Mouse (Mus musculus) T-helper 2 cell (primary cell): ENCODE results near the gene Rhof.

Experiments used
- in situ Hi-C: fragments of 300-600 bp; cut with MboI, MseI; formaldehyde crosslinking; loops from one replicate; pipeline ENCODE4 v1.15.1; 2025; ENCODE audit warnings: high pct_unique_total_duplicates

Gene Rhof

DNA sequence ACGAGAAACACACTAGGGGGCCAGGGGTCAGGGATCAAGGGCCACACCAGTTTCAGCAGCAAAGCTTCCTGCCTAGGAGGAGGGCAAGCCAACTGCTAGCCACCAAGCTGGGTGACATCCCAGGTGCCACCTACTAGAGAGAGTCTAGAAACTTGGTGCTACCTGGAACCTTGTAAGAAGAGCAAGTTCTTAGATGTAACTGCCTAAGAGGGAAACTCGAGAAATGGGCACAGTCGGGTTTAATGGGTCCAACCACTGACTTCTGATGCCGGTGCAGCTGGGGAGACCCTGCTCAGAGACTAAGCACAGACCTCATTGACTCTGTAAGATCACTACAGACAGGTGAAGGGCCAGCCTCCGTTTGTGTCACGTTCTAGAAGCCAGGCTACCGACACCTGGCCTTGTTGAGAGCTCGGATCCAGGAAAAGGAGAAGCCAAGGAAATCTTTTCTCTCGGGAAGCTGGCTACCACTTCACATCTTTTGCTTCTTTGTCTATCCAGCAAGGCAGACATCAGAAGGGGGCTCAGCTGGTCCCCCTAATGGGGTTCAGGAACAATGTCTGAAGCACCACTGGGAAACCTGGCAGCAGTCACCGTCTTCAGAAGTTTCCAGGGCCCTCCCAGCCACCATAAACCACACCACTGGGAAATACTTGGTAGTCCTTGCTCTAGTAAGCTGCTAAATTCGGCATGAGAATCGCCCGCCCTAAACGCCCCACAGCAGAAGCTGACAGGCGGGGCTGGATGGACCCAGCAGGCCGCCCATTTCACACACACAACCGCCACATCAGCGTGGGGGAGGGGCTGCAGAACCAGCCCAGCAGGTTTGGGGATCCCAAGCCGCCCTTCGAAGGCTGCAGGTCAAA is 4.8 kb upstream of the Rhof start:
- in situ Hi-C loops: loop anchor here (10.0 to 25.0 kb wide), 4 partner anchors 1000 to 1750 kb away; partner anchors contain the start of genes Ccdc63, Kmt5a, Naa25 and Rilpl1

- in situ Hi-C loops: loop anchor here (10.0 to 25.0 kb wide), 4 partner anchors 999 to 1749 kb away; partner anchors contain the start of genes Ccdc63, Kmt5a, Naa25 and Rilpl1
Observed at GRCm38 (mm10) chr5:123136361-123137043, 4.0 kb upstream of the Rhof start.

DNA sequence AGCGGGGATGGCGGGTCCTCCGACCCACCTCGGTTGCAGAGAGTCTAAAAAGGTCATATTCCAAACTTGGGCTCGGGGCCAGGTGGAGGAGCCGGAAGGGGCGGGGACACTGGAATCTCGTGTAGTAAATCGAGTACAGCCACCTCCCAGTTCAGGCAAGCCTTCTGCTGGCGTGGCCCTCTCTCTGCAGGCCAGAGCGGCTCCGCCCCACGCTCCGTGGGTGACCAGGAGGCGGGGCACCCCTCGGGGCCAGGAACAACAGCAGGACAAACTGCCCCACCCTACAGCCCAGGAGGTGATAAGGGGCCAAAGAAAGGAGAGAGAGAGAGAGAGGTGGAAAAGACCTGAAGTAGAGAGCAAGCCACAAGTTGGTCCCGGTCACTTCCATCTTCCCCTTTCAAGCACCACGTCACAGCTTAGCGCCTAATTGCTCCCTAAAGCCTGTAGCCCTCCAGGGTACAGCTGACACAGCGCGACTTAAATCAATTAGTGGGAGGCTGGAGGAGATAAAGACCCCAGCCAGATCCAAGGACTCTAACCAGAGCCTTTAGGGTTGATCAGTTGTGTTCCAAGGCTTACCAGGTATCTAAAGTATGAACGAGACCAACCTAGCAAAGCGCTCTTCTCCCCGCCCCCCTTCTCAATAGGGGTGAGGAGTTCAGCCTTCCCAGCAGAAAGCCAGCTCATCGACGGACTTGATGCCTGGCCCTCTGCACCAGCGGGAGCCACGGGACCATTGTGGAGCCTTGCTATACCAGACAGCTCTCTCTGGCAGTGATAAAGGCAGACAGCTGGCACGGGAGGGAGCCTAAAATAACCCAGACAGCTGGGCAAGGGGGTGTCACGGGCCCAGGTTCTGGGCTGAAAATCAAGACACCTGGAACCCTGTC is 3.2 kb upstream of the Rhof start:
- in situ Hi-C loops: loop anchor here (10.0 to 25.0 kb wide), 4 partner anchors 998 to 1748 kb away; partner anchors contain the start of genes Ccdc63, Kmt5a, Naa25 and Rilpl1

DNA sequence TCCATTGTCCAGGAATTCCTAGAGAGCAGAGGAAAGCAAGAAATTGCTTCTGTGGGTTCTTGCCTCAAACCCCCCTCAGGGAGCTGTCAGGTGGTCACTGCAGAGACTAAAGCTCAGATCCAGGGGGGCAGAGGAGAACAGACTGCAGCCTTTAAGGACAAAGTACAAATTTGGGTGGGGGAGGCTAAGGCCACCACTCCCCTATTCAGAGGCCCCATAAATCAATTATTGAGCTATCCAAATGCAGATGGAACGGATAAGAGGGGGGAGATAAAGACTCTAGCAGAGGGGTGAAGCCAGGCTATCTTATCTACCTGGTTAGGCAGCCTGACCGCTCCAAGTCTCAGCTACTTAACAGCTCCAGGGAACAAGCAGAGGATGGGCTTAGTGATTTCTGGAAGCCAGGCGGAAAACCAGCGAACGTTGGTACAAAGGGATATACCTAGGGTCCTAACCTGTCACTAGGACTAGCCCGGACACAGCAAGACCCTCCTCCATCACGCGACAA is 2.4 kb upstream of the Rhof start:
- in situ Hi-C loops: loop anchor here (10.0 to 25.0 kb wide), 4 partner anchors 998 to 1748 kb away; partner anchors contain the start of genes Ccdc63, Kmt5a, Naa25 and Rilpl1

- in situ Hi-C loops: loop anchor here (10.0 to 25.0 kb wide), 4 partner anchors 997 to 1747 kb away; partner anchors contain the start of genes Ccdc63, Kmt5a, Naa25 and Rilpl1
Observed at GRCm38 (mm10) chr5:123134186-123134874, 1.8 kb upstream of the Rhof start.

- in situ Hi-C loops: loop anchor here (10.0 to 25.0 kb wide), 4 partner anchors 996 to 1746 kb away; partner anchors contain the start of genes Ccdc63, Kmt5a, Naa25 and Rilpl1
Observed at GRCm38 (mm10) chr5:123133784-123134143, 1.3 kb upstream of the Rhof start.

DNA sequence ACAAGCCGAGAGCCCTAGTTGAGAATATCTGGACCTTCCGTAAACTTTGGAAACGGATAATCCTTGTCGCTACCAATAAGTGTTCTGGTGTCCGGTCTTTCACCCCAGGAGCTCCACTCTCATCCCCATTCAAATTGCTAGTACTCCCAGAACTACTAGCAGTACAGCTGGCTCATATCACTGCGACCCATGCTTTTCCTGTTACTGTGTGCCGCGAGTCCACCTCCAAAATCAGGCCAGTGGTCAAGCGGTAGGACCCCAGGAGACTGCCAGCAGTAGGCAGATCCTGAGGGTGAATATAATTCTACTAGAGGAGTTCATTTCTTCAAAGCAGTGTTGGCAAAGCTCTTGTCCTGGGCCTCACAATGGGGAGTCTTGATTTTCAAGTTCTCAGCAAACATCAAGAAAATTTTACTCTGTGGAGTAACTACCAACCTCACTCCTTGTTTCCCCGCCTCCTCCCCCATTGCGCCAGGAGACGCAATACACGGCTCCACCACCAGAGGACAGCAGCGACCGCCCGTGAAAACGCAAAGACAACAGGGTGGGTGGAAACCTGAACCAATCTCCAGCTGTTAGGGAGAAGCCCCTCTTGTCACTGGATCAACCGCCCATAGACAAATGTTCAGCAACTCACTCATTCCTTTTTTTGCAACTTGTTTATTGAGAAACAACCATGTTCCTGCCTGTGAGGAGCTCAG is 741 bp upstream of the Rhof start:
- in situ Hi-C loops: loop anchor here (10.0 to 25.0 kb wide), 4 partner anchors 996 to 1746 kb away; partner anchors contain the start of genes Ccdc63, Kmt5a, Naa25 and Rilpl1

DNA sequence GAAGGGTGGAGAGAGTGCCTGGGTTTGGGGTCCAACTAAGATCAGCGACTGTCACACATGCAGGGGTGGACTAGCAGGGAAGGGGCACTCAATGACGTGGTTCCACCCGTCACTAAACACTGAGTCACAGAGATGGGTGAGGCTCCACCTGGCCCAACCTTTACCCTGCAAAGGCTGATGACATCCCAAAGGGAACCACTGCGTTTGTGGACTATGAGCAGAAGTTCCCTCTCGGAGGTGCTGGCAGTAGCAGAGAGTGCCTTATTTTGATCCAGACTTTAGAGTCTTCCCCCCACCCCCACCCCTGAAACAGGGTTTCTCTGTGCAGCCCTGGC is 1.7 kb downstream of the Rhof start:
- in situ Hi-C loops: loop anchor here (10.0 to 25.0 kb wide), 4 partner anchors 993 to 1743 kb away; partner anchors contain the start of genes Ccdc63, Kmt5a, Naa25 and Rilpl1

- in situ Hi-C loops: loop anchor here (10.0 to 25.0 kb wide), 4 partner anchors 993 to 1743 kb away; partner anchors contain the start of genes Ccdc63, Kmt5a, Naa25 and Rilpl1
Observed at GRCm38 (mm10) chr5:123130030-123130813, 2.3 kb downstream of the Rhof start.

DNA sequence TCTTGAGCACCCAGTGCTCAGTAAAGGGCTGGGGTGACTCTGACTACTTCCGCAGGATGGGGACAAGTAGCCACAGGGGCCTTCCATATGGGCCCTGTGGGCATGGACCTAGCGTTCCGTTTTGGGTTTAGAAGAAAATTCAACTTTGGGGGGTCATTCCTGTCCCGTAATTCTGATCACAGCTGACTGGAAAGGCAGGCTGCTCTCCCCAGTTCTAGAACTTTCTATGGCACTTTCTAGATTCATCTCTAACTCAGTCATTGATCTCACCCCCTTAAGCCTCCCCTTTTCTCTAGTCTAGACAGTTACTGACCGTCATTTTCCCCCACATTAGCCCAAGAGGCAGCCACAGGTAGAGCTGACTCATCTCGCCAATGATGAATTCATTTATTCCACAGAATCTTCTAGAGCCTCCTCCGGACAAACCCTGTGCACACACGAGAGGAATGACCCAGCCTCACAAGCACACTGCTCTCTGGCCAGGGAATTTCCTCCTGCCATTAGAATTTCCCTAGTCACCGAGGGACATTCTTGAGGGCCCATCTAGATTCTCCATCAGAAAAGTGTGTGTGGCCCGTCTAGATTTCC is 3.2 kb downstream of the Rhof start:
- in situ Hi-C loops: loop anchor here (25.0 kb wide), 3 partner anchors 992 to 1742 kb away; partner anchors contain the start of genes Ccdc63, Kmt5a, Naa25 and Sbno1

GRCm38 (mm10) chr5:123128426-123129169 is 3.9 kb downstream of the Rhof start:
- in situ Hi-C loops: loop anchor here (25.0 kb wide), 3 partner anchors 991 to 1741 kb away; partner anchors contain the start of genes Ccdc63, Kmt5a, Naa25 and Sbno1

GRCm38 (mm10) chr5:123127031-123127430 is 5.5 kb downstream of the Rhof start:
- in situ Hi-C loops: loop anchor here (25.0 kb wide), 3 partner anchors 990 to 1740 kb away; partner anchors contain the start of genes Ccdc63, Kmt5a, Naa25 and Sbno1

- in situ Hi-C loops: loop anchor here (25.0 kb wide), 3 partner anchors 989 to 1739 kb away; partner anchors contain the start of genes Ccdc63, Kmt5a, Naa25 and Sbno1
Observed at GRCm38 (mm10) chr5:123125638-123126406, 6.7 kb downstream of the Rhof start.

- in situ Hi-C loops: loop anchor here (25.0 kb wide), 3 partner anchors 988 to 1738 kb away; partner anchors contain the start of genes Ccdc63, Kmt5a, Naa25 and Sbno1
Observed at GRCm38 (mm10) chr5:123125105-123125504, 7.4 kb downstream of the Rhof start.

DNA sequence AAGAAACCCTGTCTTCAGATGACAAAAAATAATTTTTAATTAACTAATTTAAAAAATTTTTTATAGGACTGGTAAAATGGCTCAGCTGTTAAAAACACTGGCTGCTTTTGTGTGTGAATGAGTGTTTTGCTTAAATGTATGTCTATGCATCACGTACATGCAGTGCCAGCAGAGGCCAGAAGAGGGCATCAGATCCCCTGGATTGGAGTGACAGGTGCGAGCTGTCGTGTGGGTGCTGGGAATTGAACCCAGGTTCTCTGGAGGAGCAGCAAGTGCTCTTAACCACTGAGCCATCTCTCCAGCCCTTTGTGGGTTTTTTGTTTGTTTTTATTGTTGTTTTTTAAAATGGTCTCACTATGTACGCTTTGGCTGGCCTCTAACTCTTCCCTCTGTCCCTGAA is 10.3 kb downstream of the Rhof start:
- in situ Hi-C loops: no loop called here

- in situ Hi-C loops: no loop called here
Observed at GRCm38 (mm10) chr5:123120624-123121215, 11.8 kb downstream of the Rhof start.
